Mouse (Mus musculus) brain, embryonic 18.5 days (tissue): ENCODE results near the gene Aurkb.

ENCODE experiments used
- DNase-seq: peaks from one replicate; pipeline ENCODE4 v3.0.0-alpha.2; 2012; ENCODE audit warnings: low read depth, low spot score

The Aurkb gene

GRCm38 (mm10) chr11:69064259-69065133, 19.0 kb downstream of the Aurkb start:
- DNase-seq, result no peak

- DNase-seq, result no peak
Observed at GRCm38 (mm10) chr11:69065394-69065925, 20.0 kb downstream of the Aurkb start.

- DNase-seq, result no peak
Observed at GRCm38 (mm10) chr11:69066163-69066861, 20.9 kb downstream of the Aurkb start.

GRCm38 (mm10) chr11:69066956-69067355, 21.5 kb downstream of the Aurkb start:
- DNase-seq, result no peak

- no peak for DNase-seq
Observed at GRCm38 (mm10) chr11:69067601-69068000, 22.2 kb downstream of the Aurkb start.

- no peak for DNase-seq
Observed at GRCm38 (mm10) chr11:69070093-69070492, 24.6 kb downstream of the Aurkb start.

- DNase-seq, result peak; percentile 81
Observed at GRCm38 (mm10) chr11:69070590-69071222, 25.3 kb downstream of the Aurkb start, which contains the start of gene Tmem107. TSS of gene Tmem107 (plus strand) at chr11:69070806.

GRCm38 (mm10) chr11:69071262-69071661, 25.8 kb downstream of the Aurkb start:
- DNase-seq, result no peak

GRCm38 (mm10) chr11:69072234-69072633, 26.8 kb downstream of the Aurkb start:
- no peak for DNase-seq

- no peak for DNase-seq
Observed at GRCm38 (mm10) chr11:69072666-69073064, 27.2 kb downstream of the Aurkb start.

- DNase-seq, result peak; percentile 87
Observed at GRCm38 (mm10) chr11:69073065-69073888, 27.8 kb downstream of the Aurkb start.

- DNase-seq, result no peak
Observed at GRCm38 (mm10) chr11:69073951-69074775, 28.7 kb downstream of the Aurkb start.

- no peak for DNase-seq
Observed at GRCm38 (mm10) chr11:69074776-69075069, 29.3 kb downstream of the Aurkb start.

GRCm38 (mm10) chr11:69075764-69076479, 30.5 kb downstream of the Aurkb start:
- DNase-seq, result no peak

- no peak for DNase-seq
Observed at GRCm38 (mm10) chr11:69076572-69076971, 31.1 kb downstream of the Aurkb start.

- DNase-seq, result no peak
Observed at GRCm38 (mm10) chr11:69077316-69077715, 31.9 kb downstream of the Aurkb start.

GRCm38 (mm10) chr11:69078041-69078440, 32.6 kb downstream of the Aurkb start:
- no peak for DNase-seq

GRCm38 (mm10) chr11:69078805-69079438, 33.5 kb downstream of the Aurkb start:
- DNase-seq, result no peak
